Mouse (Mus musculus): ENCODE data around the gene Tmub1.

DNA sequence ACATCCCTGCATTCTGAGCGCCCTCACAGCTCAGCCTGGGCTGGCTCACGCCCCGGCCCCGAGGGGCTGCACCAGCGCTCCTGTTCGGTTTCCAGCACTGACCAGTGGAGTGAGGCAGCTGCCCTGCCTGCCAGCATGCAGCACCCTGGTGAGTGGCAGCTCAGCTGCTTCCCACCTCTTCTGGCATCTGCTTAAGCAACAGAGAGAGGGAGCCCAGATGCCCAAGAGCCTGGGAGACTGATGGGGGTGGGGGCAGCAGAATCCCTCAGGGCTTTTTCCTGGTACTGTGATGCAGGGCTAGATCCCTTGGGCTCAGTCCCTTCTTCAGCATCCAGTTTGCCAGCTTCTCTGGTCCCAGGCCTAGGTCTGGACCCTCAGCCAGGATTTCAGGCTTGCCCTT lies 49.1 kb upstream of the Tmub1 start:
- TF ChIP-seq CTCF (IDR thresholded peaks at IDR 0.05; ENCODE audit: extremely low read depth, insufficient read length, insufficient replicate concordance, low read depth, low read length): no peak
- no peak for TF ChIP-seq POLR2A (IDR thresholded peaks at IDR 0.05; ENCODE audit: low read depth, low read length)

All from small intestine, adult 2 months (tissue).